Mouse (Mus musculus) limb, embryonic 11.5 days (tissue): ENCODE data around the gene Tenm4. TPM values are rescaled to one million over a fixed set of nuclear protein-coding genes. Genes with fewer than 3 reads are reported as not detected.
A peak's percentile ranks its signal among the peaks of the same experiment; 100 is the strongest.

Experiments
- ATAC-seq: fragments of 200-750 bp; cut with Nextera tagmentation; 2 replicates; pipeline ENCODE4 v1.8.0; 2017; ENCODE audit warnings: low read depth; ENCODE audit not compliant: insufficient number of reproducible peaks, low FRiP score, low TSS enrichment
- DNase-seq: peaks from one replicate; pipeline ENCODE4 v3.0.0-alpha.2; 2015; ENCODE audit warnings: low spot score
- H3K27ac ChIP-seq: fragments of 300-500 bp; sonication (generic); replicated peaks from 2 replicates; pipeline ENCODE4 v1.5.1; 2014; ENCODE audit warnings: low read depth, mild to moderate bottlenecking, low read length
- H3K27me3 ChIP-seq: fragments of 300-500 bp; sonication (generic); 2 replicates; pipeline ENCODE4 v1.6.1; 2014; ENCODE audit warnings: mild to moderate bottlenecking, low read length, mixed read lengths; ENCODE audit not compliant: control insufficient read depth, insufficient read depth
- H3K36me3 ChIP-seq: fragments of 300-500 bp; sonication (generic); 2 replicates; pipeline ENCODE4 v1.6.1; 2014; ENCODE audit warnings: mild to moderate bottlenecking, low read length, moderate library complexity, mixed read lengths; ENCODE audit not compliant: control insufficient read depth, insufficient read depth
- H3K4me1 ChIP-seq: fragments of 300-500 bp; sonication (generic); 2 replicates; pipeline ENCODE4 v1.6.1; 2014; ENCODE audit warnings: low read length, mixed read lengths; ENCODE audit not compliant: control insufficient read depth, insufficient read depth
- H3K4me2 ChIP-seq: fragments of 300-500 bp; sonication (generic); 2 replicates; pipeline ENCODE4 v1.6.1; 2014; ENCODE audit warnings: low read depth, mild to moderate bottlenecking, moderate library complexity; ENCODE audit not compliant: severe bottlenecking
- H3K4me3 ChIP-seq: fragments of 300-500 bp; sonication (generic); 2 replicates; pipeline ENCODE4 v1.5.1; 2014; ENCODE audit warnings: low read depth, low read length
- H3K9ac ChIP-seq: fragments of 300-500 bp; sonication (generic); 2 replicates; pipeline ENCODE4 v1.6.1; 2014; ENCODE audit warnings: mild to moderate bottlenecking, low read length
- H3K9me3 ChIP-seq: fragments of 300-500 bp; sonication (generic); 2 replicates; pipeline ENCODE4 v1.6.1; 2016; ENCODE audit warnings: low read length; ENCODE audit not compliant: control insufficient read depth
- WGBS: fragments of 180-500 bp; shearing (Covaris S2); extraction: QIAGEN DNeasy Blood & Tissue Kit; methylation state at CpG from one replicate; pipeline ENCODE4 v1.1.7; 2014; 5-methylcytosine and 5-hydroxymethylcytosine counted together
- polyA plus RNA-seq: library from polyadenylated mRNA; unstranded; fragments of >200 nt; fragmentation: Nextera tagmentation; extraction: Ambion mirVana; gene quantifications from 2 replicates; pipeline ENCODE4 v1.2.1, GENCODE M21; 2014

Gene Tenm4
- polyA plus RNA-seq, 1 experiment from 2014 or later: 43.1 TPM

DNA sequence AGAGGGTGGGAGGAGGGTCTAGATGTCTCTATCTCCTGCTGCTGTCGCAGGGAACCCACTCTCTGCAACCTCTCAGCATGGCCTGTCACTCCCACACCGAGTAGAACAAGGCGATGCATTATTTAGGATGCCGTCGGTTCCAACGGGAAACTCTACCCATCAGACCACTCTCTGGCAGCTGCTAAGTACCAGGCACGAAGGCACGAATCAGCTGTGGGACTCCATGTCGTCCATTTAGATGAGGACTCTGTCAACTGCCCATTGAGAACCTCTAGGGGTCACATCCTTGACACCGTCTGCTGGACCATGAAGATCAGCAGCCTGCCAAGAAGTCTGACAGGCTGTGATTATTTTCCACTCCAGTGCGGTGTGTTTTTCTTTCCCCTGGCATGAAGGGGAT lies 229.4 kb downstream of the Tenm4 start:
- no peak for ATAC-seq
- Histone ChIP-seq H3K4me3 (no peak overlapping the region), H3K4me2 (no peak overlapping the region), H3K36me3 (no peaks in the 10 kb centered on the region), H3K9ac (no peak overlapping the region), H3K9me3 (no peaks in the 10 kb centered on the region), H3K27me3 (no peaks in the 10 kb centered on the region), H3K4me1 (no peaks in the 10 kb centered on the region), H3K27ac (no peak overlapping the region)
- 79% methylated on average over 11 of the region's 11 CpGs for WGBS
- DNase-seq: no peak

- 0 out of 2 replicates have a peak, but pooled peaks cover 13% of the 10 kb centered on the region for H3K4me1 ChIP-seq
- no peaks in the 10 kb centered on the region for H3K36me3 ChIP-seq
- H3K9me3 ChIP-seq: no peaks in the 10 kb centered on the region
- no peak overlapping the region for H3K27ac ChIP-seq
- no peak overlapping the region for H3K4me2 ChIP-seq
- 81% methylated on average over 8 of the region's 8 CpGs for WGBS
- no peak overlapping the region for H3K4me3 ChIP-seq
- no peak overlapping the region for H3K9ac ChIP-seq
- DNase-seq: no peak
- H3K27me3 ChIP-seq: no peaks in the 10 kb centered on the region
- ATAC-seq: no peak
These were observed 235.7 kb downstream of the Tenm4 start for GRCm38 (mm10) chr7:96406630-96407214.

DNA sequence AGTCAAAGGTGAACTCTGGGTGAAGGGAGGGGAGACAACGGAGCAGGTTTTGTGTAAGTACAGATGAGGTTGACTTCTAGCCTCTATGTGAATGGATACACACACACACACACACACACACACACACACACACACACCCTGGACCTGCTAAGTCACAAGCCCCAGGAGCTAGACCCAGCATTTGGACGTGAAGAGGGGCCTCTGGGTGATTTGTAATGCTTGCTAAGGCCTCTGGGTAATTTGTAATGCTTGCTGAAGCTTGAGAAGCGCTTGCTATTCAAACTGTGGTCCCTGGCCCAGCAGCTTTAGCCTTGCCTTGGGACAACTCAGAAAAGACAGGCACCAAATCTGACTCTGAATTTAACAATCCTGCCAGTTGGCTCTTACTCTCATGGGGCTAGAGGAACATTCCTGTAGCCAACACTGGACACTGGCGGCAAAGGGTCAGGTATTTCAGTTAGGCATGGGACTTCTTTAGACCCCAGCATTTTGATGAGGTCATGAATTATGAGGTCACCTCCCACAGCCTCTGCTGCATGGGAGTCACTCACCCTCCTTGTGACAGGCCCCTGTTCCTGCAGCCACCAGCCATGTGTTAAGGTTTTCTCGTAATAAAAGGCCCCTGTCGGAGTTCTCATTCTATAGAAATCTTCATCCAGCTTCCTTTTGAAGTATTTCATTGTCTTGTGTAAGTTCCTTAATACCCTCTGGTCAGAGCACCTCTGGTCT lies 237.3 kb downstream of the Tenm4 start:
- no peak for DNase-seq
- H3K36me3 ChIP-seq: no peaks in the 10 kb centered on the region
- ATAC-seq: 0 out of 2 replicates have a peak, but pooled peaks have one; percentile 13
- 57% methylated on average over 6 of the region's 6 CpGs for WGBS
- H3K9ac ChIP-seq: no peak overlapping the region
- H3K4me3 ChIP-seq: no peak overlapping the region
- no peaks in the 10 kb centered on the region for H3K27me3 ChIP-seq
- H3K4me1 ChIP-seq: 0 out of 2 replicates have a peak, but pooled peaks cover 13% of the 10 kb centered on the region
- no peak overlapping the region for H3K27ac ChIP-seq
- no peaks in the 10 kb centered on the region for H3K9me3 ChIP-seq
- no peak overlapping the region for H3K4me2 ChIP-seq

DNA sequence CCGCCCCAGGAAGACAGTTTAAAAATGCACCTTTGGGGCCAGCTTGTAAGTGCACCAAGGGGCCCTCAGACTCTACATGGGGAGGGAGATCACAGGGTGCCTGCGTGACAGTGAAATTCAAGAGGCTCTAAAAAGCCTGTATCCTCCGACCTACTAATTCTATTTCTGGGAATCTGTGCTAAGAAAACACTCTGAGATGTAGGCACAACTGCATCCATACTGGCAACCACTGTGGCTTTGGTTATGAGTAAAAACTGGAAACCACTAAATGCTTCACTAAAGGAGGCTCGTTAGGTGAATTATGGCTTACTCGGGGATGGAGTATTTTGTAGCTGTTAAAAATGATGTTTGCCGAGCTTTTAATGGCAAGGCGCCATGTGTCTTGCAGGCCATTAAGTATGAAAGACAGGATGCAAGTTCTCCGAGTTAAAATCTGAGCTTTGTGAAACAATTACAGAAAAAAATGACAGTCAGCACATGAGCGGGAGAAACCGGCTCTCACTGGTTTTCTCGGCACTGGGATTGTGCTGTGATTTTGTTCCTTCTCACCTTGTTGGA lies 238.4 kb downstream of the Tenm4 start:
- no peak for ATAC-seq
- Histone ChIP-seq H3K9me3 (no peaks in the 10 kb centered on the region), H3K4me1 (peaks cover 15% of the 10 kb centered on the region; the same call in 1 of the 2 replicates), H3K4me3 (no peak overlapping the region), H3K27me3 (no peaks in the 10 kb centered on the region), H3K27ac (no peak overlapping the region), H3K4me2 (no peak overlapping the region), H3K36me3 (no peaks in the 10 kb centered on the region), H3K9ac (no peak overlapping the region)
- WGBS: 54% methylated on average over 11 of the region's 11 CpGs
- DNase-seq: no peak

DNA sequence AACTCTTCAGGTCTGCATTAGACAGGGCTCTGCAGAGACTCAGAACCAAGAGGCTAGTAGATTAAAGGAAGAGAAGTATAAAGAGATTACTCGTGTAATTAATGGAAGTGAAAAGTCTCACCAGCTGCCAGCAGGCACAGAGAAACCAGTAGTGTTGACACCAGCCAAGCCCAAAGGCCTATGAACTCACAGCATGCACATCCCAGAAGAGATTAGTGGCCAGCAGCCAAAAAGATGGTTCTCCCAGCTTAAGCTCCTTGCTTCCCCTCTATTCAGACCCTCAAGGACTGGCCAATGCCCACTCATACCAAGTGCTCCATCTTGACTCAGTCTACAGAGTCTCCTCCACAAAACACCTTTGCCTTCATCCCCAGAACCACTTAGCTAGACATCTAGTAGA lies 242.8 kb downstream of the Tenm4 start:
- no peaks in the 10 kb centered on the region for H3K27me3 ChIP-seq

GRCm38 (mm10) chr7:96414290-96415055 lies 243.4 kb downstream of the Tenm4 start:
- H3K27me3 ChIP-seq: no peaks in the 10 kb centered on the region
- no peak overlapping the region for H3K9ac ChIP-seq
- no peak overlapping the region for H3K4me2 ChIP-seq
- no peak overlapping the region for H3K4me3 ChIP-seq
- H3K36me3 ChIP-seq: no peaks in the 10 kb centered on the region
- WGBS: 80% methylated on average over 9 of the region's 9 CpGs
- DNase-seq (no peak), ATAC-seq (no peak)
- H3K9me3 ChIP-seq: no peaks in the 10 kb centered on the region
- H3K4me1 ChIP-seq: peaks cover 14% of the 10 kb centered on the region
- no peak overlapping the region for H3K27ac ChIP-seq

More for the DNA sequence above, 242.8 kb downstream of the Tenm4 start:
- Histone ChIP-seq H3K27ac (no peak overlapping the region), H3K4me2 (no peak overlapping the region), H3K9ac (no peak overlapping the region), H3K9me3 (no peaks in the 10 kb centered on the region), H3K4me3 (no peak overlapping the region), H3K4me1 (peaks cover 19% of the 10 kb centered on the region), H3K36me3 (no peaks in the 10 kb centered on the region)
- no peak for DNase-seq
- 48% methylated on average over 1 of the region's 1 CpGs for WGBS
- no peak for ATAC-seq

DNA sequence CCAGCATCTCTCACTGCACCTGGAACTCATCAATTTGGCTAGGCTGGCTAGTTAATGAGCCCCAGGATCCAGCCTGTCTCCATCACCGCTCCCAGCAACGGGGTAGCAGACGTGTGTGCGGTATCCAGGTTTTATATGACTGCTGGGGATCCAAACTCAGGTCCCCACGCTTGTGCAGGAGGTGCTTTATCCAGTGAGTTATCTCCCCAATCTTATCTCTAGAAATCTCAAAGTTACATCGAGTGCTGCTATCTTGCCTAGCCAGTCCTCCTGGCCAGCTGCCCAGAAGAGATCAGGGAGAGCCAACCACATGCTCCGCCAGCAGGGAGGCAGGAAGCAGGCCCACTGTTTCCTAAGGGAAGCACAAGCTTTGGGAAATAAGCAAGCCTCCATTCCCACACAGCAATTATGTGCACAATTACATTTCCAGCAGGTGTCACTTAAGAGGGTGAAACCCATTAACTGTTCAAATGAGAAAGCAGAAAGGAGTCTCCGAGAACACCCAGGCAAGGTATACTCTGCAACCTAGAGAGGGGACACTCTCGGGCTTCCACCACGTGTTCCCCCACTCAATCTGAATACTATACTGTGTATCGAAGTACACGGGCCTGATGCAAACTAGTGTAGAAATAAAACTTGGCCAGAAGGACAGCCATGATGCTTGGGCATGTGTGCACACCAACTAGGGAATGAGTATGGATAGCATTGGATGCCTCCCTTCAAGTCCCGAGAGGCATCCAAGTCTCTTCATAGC lies 246.4 kb downstream of the Tenm4 start:
- DNase-seq: peak; percentile 55
- peak; percentile 61; the same call in 1 of the 2 replicates for ATAC-seq
- Histone ChIP-seq H3K4me3 (no peak overlapping the region), H3K9me3 (no peaks in the 10 kb centered on the region), H3K27ac (no peak overlapping the region), H3K9ac (no peak overlapping the region), H3K4me2 (no peak overlapping the region), H3K27me3 (no peaks in the 10 kb centered on the region), H3K36me3 (no peaks in the 10 kb centered on the region), H3K4me1 (peaks cover 14% of the 10 kb centered on the region)
- WGBS: 37% methylated on average over 13 of the region's 13 CpGs

DNA sequence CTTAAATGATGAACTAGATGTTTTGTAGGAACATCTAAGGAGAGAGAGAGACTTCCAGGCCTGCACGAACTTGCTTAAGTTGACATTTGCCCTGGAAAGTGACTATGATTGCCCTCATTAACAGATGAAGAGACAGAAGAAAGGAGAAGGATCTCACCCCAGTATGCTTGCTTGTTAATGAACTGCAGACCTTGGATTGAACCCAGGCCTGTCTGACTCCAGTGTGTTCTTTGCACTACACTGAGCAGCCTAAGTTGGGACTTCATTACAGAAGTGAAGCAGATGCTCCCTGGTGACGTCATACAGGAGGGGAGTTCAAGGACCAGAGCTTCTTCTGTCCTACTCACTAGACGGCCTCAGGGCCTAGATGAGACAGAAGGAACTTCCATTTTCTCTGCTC lies 247.1 kb downstream of the Tenm4 start:
- Histone ChIP-seq H3K9ac (no peak overlapping the region), H3K4me1 (peaks cover 14% of the 10 kb centered on the region), H3K27ac (no peak overlapping the region), H3K9me3 (no peaks in the 10 kb centered on the region), H3K36me3 (no peaks in the 10 kb centered on the region), H3K4me2 (no peak overlapping the region), H3K4me3 (no peak overlapping the region), H3K27me3 (no peaks in the 10 kb centered on the region)
- WGBS: 31% methylated on average over 3 of the region's 3 CpGs
- no peak for DNase-seq
- no peak for ATAC-seq
